Mouse (Mus musculus) urinary bladder, postnatal 36 days (tissue): ENCODE results near the gene Shroom3.
A peak's percentile ranks its signal among the peaks of the same experiment; 100 is the strongest.

Source experiments
- DNase-seq, 2 experiments: peaks; one replicate each; pipeline ENCODE4 v3.0.0; 2022; ENCODE audit warnings: low spot score in 2 of 2, mixed read lengths in 1 of 2

Shroom3 gene

DNA sequence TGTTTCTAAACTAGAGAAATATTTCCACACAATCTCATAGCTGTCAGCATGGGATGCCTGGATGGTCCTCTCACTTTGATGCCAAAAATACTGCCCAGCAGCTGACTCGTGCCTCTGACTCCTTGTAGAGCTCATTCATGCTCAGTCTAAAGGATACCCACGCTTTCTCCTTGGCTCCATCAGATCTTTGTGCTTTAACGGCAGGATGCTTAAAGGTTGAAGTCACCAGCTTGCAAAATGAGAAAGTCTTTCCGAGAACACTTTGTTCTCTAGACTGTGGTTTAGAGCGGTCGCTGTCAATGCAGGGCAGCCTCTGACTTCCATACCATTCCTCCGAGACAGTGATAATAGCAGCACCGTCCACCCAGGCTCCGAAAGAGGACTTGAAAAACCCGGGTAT lies 249.8 kb downstream of the Shroom3 start:
- DNase-seq: no peak

GRCm38 (mm10) chr5:92933599-92934217 lies 250.5 kb downstream of the Shroom3 start:
- DNase-seq: no peak

DNA sequence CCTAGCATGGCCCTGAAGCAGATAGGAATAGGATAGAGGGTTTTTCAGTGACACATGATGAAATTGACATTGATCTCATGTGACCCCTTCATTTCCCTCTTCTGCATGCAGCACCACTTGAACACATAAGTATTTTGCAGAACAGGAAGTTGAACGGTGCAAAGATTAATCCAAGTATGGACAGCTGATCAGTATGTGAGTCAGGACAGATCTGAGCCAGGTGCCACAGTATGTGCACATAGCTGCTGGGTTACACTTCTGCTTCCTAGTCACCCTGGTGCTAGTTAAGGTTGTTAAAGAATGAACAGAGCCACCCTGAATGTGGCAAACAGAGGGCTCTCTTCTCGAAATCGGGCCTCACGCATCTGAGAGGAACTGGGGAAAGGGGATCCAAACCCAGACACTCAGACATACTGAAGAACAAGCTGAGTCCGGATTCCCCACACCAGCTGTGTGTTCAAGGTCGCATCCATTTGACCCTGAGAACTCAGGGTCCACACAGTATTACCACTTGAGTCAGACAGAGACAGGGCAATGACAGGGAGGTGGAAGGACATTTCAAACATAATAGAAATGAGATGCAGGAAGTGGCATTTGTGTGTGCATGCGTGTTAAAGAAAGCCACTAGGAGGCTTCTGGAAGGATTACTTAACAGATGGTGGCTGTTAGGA lies 251.2 kb downstream of the Shroom3 start:
- no peak for DNase-seq

DNA sequence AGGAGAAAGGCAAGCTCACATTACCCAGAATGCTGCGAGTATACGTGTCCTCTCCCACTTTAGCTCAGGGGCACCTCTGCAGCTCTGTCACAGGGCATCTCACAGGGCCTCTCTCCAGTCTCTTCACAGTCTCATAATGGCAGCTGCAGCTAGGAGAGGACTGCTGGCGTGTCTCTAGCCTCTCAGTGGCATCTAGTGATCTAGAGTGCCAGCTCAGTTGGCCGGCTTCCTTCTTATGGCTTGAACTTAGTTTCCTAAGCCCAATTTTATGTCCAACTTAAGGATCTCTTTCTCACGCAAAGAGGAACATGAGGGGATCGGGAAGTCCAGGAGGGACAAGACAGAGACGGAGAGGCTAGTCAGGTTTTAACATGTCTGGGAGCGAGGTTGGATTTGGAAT lies 252.6 kb downstream of the Shroom3 start:
- DNase-seq: no peak

DNA sequence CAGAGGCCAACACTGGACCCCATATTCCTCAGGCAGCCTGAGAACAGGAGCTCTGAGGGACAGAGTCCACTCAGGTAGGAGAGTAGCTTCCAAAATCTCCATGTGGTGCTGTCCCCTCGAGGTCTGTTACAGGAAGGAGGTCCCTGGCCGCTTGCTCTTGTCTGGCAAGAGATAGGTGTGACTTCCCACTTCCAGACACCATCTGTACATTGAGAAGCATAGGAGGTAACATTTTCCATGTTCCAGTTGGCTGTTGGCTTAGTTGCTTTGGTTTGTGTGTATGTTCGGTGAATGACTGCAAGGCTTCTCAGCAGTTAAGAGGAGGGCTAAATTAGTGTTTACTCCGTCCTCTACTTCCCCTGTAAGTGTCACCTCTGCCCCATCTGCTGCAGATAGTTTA lies 254.5 kb downstream of the Shroom3 start:
- DNase-seq: no peak

DNA sequence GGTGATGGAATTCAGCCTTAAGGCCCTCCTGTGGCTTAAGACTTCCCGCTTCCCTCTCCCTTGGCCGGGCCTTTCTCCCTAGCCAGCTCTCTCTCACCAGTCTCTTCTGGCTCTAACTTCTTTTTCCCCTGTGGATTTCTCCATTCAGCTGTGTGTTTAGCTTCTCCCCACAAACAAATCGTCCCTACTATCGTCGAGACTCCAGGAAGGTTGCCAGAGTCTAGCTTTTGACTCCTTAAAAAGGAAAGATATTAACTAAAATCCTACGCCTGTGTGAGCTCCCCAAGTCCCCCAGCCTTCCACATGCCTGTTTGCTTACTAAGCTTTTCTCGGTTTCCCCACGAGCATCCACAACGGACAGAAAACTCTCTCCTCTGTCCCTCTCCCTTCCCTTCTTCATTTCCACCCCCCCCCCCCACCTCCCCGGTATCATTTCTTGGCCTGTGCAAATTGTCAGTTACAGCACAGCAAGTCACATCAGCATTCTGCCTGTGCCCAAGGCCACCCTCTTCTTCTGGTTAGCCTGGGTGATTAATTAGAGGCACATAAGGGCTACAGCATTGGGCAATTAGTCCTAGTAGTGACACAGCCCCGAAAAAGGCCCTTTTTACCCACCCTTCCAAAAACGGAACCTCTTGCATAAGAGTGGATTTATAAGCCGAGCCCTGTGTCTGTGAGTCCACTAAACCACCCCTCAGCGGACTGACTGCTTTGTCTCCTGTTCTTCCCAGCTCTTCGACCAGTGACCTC lies 256.2 kb downstream of the Shroom3 start:
- no peak for DNase-seq

DNA sequence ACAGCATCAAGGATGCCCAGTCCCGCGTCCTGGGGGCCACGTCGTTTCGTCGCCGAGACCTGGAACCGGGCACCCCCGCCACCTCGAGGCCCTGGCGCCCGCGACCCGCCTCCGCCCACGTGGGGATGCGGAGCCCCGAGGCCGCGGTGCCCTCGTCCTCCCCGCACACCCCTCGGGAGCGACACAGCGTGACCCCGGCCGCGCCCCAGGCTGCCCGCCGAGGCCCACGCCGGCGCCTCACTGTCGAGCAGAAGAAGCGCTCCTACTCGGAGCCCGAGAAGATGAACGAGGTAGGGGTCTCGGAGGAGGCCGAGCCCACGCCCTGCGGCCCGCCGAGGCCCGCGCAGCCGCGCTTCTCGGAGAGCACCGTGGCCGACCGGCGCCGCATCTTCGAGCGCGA lies 258.9 kb downstream of the Shroom3 start:
- no peak for DNase-seq

DNA sequence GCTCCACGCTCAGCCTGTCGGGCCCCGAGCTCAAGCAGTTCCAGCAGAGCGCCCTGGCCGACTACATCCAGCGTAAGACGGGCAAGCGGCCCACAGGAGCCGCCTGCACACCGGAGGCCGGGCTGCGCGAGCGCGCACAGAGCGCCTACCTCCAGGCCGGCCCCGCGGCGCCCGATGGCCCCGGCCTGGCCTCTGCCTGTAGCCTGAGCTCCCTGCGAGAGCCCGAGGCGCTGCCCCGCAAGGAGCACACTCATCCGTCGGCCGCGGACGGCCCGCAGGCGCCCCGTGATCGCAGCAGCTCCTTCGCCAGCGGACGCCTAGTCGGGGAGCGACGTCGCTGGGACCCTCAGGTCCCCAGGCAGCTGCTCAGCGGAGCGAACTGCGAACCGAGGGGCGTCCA lies 259.3 kb downstream of the Shroom3 start:
- DNase-seq: no peak

DNA sequence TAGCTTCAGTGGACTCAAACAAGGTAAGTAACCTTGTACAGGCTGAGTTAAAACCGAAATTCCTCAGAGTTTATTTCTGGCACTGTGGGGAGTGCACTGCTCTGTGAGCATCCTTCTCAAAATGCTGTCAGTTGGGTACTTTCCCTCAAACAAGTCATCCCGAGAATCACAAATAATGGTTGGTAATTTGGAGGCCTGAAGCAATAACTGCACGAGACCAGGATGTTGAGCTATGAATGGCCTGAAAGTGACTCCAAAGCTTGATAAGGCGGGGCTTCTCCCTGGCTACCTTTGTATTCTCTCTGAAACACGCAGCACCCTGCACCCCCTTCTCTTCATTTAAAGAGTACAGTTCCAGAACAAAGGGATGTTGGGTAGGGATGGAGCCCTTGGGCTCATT lies 261.6 kb downstream of the Shroom3 start:
- DNase-seq: no peak

DNA sequence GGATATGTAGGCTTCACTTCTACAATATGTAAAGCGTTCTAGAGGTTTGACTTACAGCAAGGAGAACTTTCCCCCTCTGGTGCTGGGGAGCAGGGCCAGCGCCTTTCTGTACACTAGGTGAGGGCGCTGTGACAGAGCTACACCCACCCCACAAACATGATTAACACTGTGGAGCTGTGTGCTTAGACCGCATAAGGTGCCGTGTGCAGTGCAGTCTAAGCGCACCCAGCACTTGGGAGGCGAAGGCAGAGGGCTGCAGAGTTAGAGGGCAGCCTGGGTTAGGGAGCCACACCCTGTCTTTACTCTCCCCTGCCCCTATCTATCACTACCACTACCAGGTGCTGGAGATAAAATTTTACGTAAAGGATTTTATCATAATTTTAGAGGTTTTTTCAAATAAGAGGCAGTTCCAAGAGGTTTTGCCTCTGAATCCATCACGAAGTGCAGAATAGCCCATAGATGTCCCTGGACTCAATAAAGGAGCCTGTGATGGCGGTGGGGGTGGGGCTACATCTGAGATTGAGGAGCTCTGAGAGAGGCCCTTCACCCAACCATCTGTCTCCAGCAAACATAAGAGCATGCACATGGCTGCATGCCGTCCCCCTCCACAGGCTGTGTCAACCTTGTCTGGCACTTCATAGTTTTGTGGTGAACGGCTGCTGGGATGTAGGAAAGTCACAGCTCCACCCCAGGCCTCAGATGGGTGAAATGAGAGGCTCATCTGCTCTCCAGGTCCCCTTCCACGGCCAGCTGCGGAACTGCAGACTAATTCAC lies 265.9 kb downstream of the Shroom3 start:
- no peak for DNase-seq

DNA sequence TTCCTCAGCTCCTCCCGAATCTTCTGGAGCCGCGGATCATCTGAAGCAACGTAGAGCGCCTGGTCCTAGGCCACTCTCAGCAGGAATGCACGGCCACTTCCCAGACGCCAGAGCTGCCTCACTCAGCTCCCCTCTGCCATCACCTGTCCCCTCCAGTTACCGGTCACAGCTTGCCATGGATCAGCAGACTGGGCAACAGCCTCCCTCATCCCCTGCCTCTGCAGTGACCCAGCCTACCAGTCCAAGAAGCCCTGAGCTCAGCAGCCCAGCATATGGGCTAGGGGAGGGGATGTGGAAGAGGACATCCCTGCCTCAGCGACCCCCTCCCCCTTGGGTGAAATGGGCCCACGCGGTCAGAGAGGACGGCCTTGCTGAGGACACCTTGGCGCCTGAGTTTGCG lies 267.3 kb downstream of the Shroom3 start:
- no peak for DNase-seq

GRCm38 (mm10) chr5:92951079-92951478 lies 267.8 kb downstream of the Shroom3 start:
- no peak for DNase-seq

GRCm38 (mm10) chr5:92953865-92954264 lies 270.6 kb downstream of the Shroom3 start:
- DNase-seq: no peak

DNA sequence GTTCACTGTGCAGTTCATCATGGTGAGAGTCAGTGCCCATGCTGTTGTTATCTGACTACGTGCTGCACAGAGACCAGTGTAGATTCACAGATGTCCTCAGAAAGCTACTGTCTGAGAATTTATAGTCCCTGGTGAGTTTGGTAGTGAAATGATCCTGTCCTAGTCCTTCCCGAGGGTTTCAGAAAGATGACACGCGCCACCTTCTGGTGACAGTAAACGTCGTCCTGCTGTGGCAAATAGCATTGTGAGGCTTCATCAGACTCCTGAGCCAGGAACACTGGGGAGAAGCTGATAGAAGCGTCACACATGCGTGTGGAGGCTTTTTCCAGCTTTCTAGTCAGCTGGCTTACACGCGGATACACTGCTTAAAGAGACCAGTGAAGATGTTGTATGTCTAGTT lies 271.1 kb downstream of the Shroom3 start:
- peak; percentile 60 to 72 for DNase-seq

DNA sequence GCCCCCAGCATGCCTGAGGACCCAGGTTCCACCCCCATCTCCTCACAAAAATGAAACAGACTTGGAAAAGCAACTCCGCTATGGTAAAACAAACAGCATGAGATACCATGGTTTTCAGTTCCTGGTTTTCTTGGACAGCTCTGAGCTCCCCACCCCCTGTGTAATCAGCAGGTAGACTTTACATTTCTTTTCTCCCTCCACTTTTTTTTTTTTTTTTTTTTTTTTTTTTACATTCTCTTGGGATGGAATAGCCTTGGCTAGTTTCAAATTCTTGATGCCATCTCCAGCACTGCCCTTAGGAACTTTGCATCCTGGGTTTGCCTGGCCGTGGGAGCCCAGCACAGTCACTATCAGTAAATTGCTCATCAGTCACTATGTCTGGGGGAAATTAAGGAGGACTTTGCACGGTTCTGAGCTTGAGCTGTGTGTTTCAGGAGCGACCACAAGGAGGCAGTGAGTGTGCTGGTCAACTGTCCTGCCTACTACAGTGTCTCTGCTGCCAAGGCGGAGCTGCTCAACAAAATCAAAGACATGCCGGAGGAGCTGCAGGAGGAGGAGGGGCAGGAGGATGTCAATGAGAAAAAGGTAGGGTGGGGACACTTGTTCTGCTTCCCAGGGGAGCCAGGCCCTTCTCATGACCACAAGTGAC lies 271.7 kb downstream of the Shroom3 start:
- DNase-seq: peak in 1 of 2 experiments; percentile 34

GRCm38 (mm10) chr5:92959287-92959686 lies 276.1 kb downstream of the Shroom3 start:
- DNase-seq: no peak

DNA sequence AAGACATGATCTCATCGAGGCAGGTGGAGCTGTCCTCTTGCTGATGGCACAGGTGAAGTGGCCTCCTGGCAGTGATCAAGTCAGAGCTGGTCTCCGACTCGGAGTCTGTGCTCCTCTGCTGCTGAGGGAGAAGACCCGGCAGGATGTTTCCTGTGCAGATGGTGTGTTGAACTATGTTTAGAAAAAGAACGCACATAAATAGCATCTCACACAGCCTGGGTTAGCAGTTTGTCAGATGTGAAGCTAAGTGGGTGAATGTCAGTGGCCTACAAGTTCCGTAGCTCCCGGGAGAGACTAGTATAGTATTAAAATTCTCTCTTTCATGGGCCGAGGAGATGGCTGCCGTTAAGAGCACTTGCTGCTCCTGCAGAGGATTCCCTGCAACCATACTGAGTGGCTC lies 276.5 kb downstream of the Shroom3 start:
- no peak for DNase-seq

- DNase-seq: no peak
Measured at GRCm38 (mm10) chr5:92961353-92961752, 278.1 kb downstream of the Shroom3 start.

DNA sequence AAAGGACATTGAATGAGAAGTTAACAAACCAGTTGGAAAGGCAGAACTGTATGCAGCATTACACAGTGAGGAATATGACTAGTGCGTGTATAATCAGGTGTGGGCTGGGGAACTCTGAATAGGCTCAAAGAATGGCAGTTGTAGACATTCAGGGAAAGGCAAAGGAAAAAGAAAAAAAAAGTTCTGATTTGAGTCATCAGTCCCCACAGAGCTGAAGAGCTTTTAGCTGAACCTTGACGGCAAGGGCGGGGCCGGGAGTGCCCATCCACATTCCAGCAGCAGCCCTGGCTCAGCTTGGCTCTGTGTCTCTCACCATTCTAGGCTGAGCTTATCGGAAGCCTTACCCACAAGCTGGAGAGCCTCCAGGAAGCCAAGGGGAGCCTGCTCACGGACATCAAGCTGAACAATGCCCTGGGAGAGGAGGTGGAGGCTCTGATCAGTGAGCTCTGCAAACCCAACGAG lies 278.6 kb downstream of the Shroom3 start:
- no peak for DNase-seq

GRCm38 (mm10) chr5:92964691-92965090 lies 281.5 kb downstream of the Shroom3 start:
- no peak for DNase-seq

- DNase-seq: no peak
Measured at GRCm38 (mm10) chr5:92967143-92967542, 283.9 kb downstream of the Shroom3 start.

GRCm38 (mm10) chr5:92967906-92968305 lies 284.7 kb downstream of the Shroom3 start:
- no peak for DNase-seq
